Mouse (Mus musculus) embryonic facial prominence, embryonic 15.5 days (tissue): ENCODE data around the gene Lcn5. TPM values are rescaled to one million over a fixed set of nuclear protein-coding genes. Genes with fewer than 3 reads are reported as not detected.

Experiments
- ATAC-seq: fragments of 200-750 bp; cut with Nextera tagmentation; 2 replicates; pipeline ENCODE4 v1.8.0; 2017; ENCODE audit warnings: low read depth, moderate TSS enrichment; ENCODE audit not compliant: insufficient number of reproducible peaks, low FRiP score, low TSS enrichment
- H3K27ac ChIP-seq: fragments of 300-500 bp; sonication (generic); replicated peaks from 2 replicates; pipeline ENCODE4 v1.5.1; 2015; ENCODE audit warnings: mild to moderate bottlenecking, inconsistent platforms
- H3K27me3 ChIP-seq: fragments of 300-500 bp; sonication (generic); 2 replicates; pipeline ENCODE4 v1.6.1; 2015; ENCODE audit warnings: inconsistent platforms
- H3K36me3 ChIP-seq: fragments of 300-500 bp; sonication (generic); 2 replicates; pipeline ENCODE4 v1.6.1; 2015; ENCODE audit warnings: mild to moderate bottlenecking, inconsistent platforms
- H3K4me1 ChIP-seq: fragments of 300-500 bp; sonication (generic); 2 replicates; pipeline ENCODE4 v1.6.1; 2015; ENCODE audit warnings: inconsistent platforms
- H3K4me2 ChIP-seq: fragments of 300-500 bp; sonication (generic); replicated peaks from 2 replicates; pipeline ENCODE4 v1.6.1; 2015; ENCODE audit warnings: mild to moderate bottlenecking, inconsistent platforms
- H3K4me3 ChIP-seq: fragments of 300-500 bp; sonication (generic); replicated peaks from 2 replicates; pipeline ENCODE4 v1.5.1; 2015; ENCODE audit warnings: mild to moderate bottlenecking, inconsistent platforms
- H3K9ac ChIP-seq: fragments of 300-500 bp; sonication (generic); 2 replicates; pipeline ENCODE4 v1.6.1; 2015; ENCODE audit warnings: inconsistent platforms
- H3K9me3 ChIP-seq: fragments of 300-500 bp; sonication (generic); replicated peaks from 2 replicates; pipeline ENCODE4 v1.6.1; 2016; ENCODE audit warnings: inconsistent platforms
- WGBS: fragments of 180-500 bp; shearing (Covaris S2); methylation state at CpG from one replicate; pipeline ENCODE4 v1.1.7; 2015; 5-methylcytosine and 5-hydroxymethylcytosine counted together
- polyA plus RNA-seq: library from polyadenylated mRNA; unstranded; fragments of >200 nt; fragmentation: Nextera tagmentation; extraction: Ambion mirVana; gene quantifications from 2 replicates; pipeline ENCODE4 v1.2.1, GENCODE M21; 2015

Lcn5 gene
- not detected in 2 replicates for polyA plus RNA-seq

GRCm38 (mm10) chr2:25657652-25658051, at the start of gene Lcn5:
TSS of gene Lcn5 (plus strand) at chr2:25657952.
- H3K27me3 ChIP-seq: no peaks in the 10 kb centered on the region
- no peak for ATAC-seq
- no peak within 1 kb of the TSS for H3K4me3 ChIP-seq
- no peak within 1 kb of the TSS for H3K9ac ChIP-seq
- H3K4me1 ChIP-seq: no peaks in the 10 kb centered on the region
- H3K27ac ChIP-seq: no peak within 1 kb of the TSS
- H3K4me2 ChIP-seq: no peak within 1 kb of the TSS
- no peaks in the 10 kb centered on the region for H3K36me3 ChIP-seq
- no peaks in the 10 kb centered on the region for H3K9me3 ChIP-seq

DNA sequence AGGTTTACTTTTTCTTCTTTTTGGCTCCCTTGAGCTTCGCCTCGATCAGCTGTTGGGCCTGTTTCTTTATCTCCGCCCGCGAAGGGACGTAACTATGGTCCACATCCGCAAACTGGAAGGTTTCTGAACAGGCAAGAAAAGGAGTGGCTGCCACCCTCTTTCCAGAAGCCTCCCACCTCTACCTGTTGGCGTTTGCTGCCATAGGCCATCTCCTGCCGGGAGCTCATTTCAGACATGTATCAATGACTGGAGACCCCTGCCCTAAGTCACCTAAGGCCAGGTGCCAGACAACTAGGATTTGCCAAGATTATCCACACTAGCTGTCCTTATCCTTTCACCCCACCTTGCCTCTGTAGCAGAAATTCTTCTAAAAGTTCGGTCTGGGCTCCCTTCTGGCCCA, 49.1 kb upstream of the Lcn5 start:
- ATAC-seq: peak; percentile 11; the same call in 1 of the 2 replicates

DNA sequence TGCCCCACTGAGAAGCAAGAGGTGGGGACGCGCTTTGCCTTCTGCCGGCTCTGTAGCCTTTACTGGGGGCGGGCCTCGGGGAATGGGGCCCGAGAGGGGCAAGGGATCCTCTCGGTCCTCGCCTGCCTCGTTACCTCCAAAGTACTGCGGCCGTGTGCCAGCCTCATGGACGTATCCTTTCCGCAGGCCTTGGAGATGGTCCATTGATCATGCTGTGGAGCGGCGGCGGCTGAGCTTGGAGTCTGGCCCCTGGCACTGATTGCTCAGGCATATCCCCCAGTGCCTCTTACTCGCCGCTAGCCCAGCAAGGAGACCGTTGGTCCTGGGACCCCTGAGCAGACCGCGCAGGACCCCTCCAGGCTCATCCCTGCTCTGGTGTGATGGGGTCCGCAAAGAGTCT, 41.4 kb upstream of the Lcn5 start:
- H3K27me3 ChIP-seq: peaks cover 38% of the 10 kb centered on the region
- no peak overlapping the region for H3K27ac ChIP-seq
- no peaks in the 10 kb centered on the region for H3K36me3 ChIP-seq
- H3K4me1 ChIP-seq: peaks cover 21% of the 10 kb centered on the region
- peak overlapping the region; percentile 11; the same call in 1 of the 2 replicates for H3K4me3 ChIP-seq
- WGBS: 15% methylated on average over 22 of the region's 22 CpGs
- no peaks in the 10 kb centered on the region for H3K9me3 ChIP-seq
- H3K4me2 ChIP-seq: peak overlapping the region; percentile 42
- ATAC-seq: no peak
- H3K9ac ChIP-seq: no peak overlapping the region

More for the DNA sequence above, 49.1 kb upstream of the Lcn5 start:
- H3K27ac ChIP-seq: peak overlapping the region; percentile 97
- H3K4me2 ChIP-seq: peak overlapping the region; percentile 62
- H3K9me3 ChIP-seq: no peaks in the 10 kb centered on the region
- peak overlapping the region; percentile 98; the same call in 1 of the 2 replicates for H3K9ac ChIP-seq
- H3K4me1 ChIP-seq: peaks cover 18% of the 10 kb centered on the region
- 61% methylated on average over 10 of the region's 10 CpGs for WGBS
- peak overlapping the region; percentile 100 for H3K4me3 ChIP-seq
- no peaks in the 10 kb centered on the region for H3K36me3 ChIP-seq
- no peaks in the 10 kb centered on the region for H3K27me3 ChIP-seq

- Histone ChIP-seq H3K9me3 (no peaks in the 10 kb centered on the region), H3K4me3 (no peak within 1 kb of the TSS), H3K36me3 (no peaks in the 10 kb centered on the region), H3K27me3 (peaks cover 38% of the 10 kb centered on the region), H3K4me1 (peaks cover 31% of the 10 kb centered on the region), H3K27ac (no peak within 1 kb of the TSS), H3K9ac (no peak within 1 kb of the TSS), H3K4me2 (peak within 1 kb of the TSS; percentile 42; the same call in 1 of the 2 replicates)
- ATAC-seq: no peak
- WGBS: 73% methylated on average over 3 of the region's 3 CpGs
Observed at GRCm38 (mm10) chr2:25617578-25617977, 40.2 kb upstream of the Lcn5 start, which contains the start of gene Ccdc183. TSS of gene Ccdc183 (minus strand) at chr2:25617678.

GRCm38 (mm10) chr2:25620386-25620785, 37.4 kb upstream of the Lcn5 start:
- Histone ChIP-seq H3K9me3 (no peaks in the 10 kb centered on the region), H3K4me3 (no peak overlapping the region), H3K27ac (0 out of 2 replicates have a peak overlapping the region, but pooled peaks have one; percentile 71), H3K36me3 (no peaks in the 10 kb centered on the region), H3K9ac (no peak overlapping the region), H3K27me3 (peaks cover 27% of the 10 kb centered on the region), H3K4me1 (peaks cover 31% of the 10 kb centered on the region), H3K4me2 (no peak overlapping the region; the same call in 1 of the 2 replicates)
- ATAC-seq: no peak
- 55% methylated on average over 6 of the region's 6 CpGs for WGBS

GRCm38 (mm10) chr2:25620852-25621228, 36.9 kb upstream of the Lcn5 start:
- ATAC-seq: no peak
- no peak overlapping the region for H3K9ac ChIP-seq

GRCm38 (mm10) chr2:25621229-25622200, 36.2 kb upstream of the Lcn5 start, which contains the start of gene Tmem141:
TSS of gene Tmem141 (minus strand) at chr2:25622005.
- peak; percentile 84 for ATAC-seq
- peaks cover 22% of the 10 kb centered on the region for H3K4me1 ChIP-seq
- H3K27me3 ChIP-seq: peaks cover 16% of the 10 kb centered on the region
- peak within 1 kb of the TSS; percentile 71 for H3K27ac ChIP-seq
- peak within 1 kb of the TSS; percentile 53 for H3K4me3 ChIP-seq
- H3K9ac ChIP-seq: peak within 1 kb of the TSS; percentile 35; the same call in 1 of the 2 replicates
- no peaks in the 10 kb centered on the region for H3K36me3 ChIP-seq
- H3K4me2 ChIP-seq: peak within 1 kb of the TSS; percentile 83
- H3K9me3 ChIP-seq: no peaks in the 10 kb centered on the region
- 5% methylated on average over 34 of the region's 34 CpGs for WGBS

More at GRCm38 (mm10) chr2:25620852-25621228, 36.9 kb upstream of the Lcn5 start:
- no peaks in the 10 kb centered on the region for H3K9me3 ChIP-seq
- no peaks in the 10 kb centered on the region for H3K36me3 ChIP-seq
- peak overlapping the region; percentile 83 for H3K4me2 ChIP-seq
- peaks cover 23% of the 10 kb centered on the region for H3K27me3 ChIP-seq
- 70% methylated on average over 4 of the region's 4 CpGs for WGBS
- H3K27ac ChIP-seq: peak overlapping the region; percentile 71; the same call in 1 of the 2 replicates
- H3K4me3 ChIP-seq: peak overlapping the region; percentile 53; the same call in 1 of the 2 replicates
- peaks cover 29% of the 10 kb centered on the region for H3K4me1 ChIP-seq

GRCm38 (mm10) chr2:25625986-25626385, 31.8 kb upstream of the Lcn5 start:
- Histone ChIP-seq H3K36me3 (no peaks in the 10 kb centered on the region), H3K9ac (no peak overlapping the region), H3K27me3 (no peaks in the 10 kb centered on the region), H3K4me3 (no peak overlapping the region), H3K27ac (no peak overlapping the region), H3K4me2 (no peak overlapping the region), H3K9me3 (no peaks in the 10 kb centered on the region), H3K4me1 (peaks cover 14% of the 10 kb centered on the region)
- no peak for ATAC-seq
- 72% methylated on average over 5 of the region's 5 CpGs for WGBS

DNA sequence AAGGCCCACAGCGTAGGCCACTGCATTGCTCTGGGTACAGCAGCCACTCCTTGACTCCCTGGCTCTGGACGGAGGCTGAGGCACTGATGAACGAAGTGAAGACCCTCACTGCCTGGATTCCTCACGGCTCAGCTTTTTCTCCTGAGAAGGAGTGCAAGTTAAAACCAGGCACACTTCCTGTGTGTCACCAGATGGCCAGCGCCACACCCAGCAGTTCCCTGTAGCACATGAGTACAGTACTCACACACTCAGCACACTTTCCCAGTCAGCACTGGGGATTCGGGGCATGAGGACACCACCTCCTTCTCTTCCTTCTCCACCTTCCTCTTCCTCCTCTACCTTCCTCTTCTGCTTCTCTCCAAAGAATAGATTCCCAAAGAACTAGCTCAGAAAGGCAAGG, 29.9 kb upstream of the Lcn5 start, which contains the start of gene Fcna:
TSS of gene Fcna (minus strand) at position 220 of the 400 bp plus-strand sequence.
- Histone ChIP-seq H3K4me3 (no peak within 1 kb of the TSS), H3K9me3 (no peaks in the 10 kb centered on the region), H3K27ac (no peak within 1 kb of the TSS), H3K9ac (no peak within 1 kb of the TSS), H3K27me3 (no peaks in the 10 kb centered on the region), H3K4me2 (no peak within 1 kb of the TSS), H3K36me3 (no peaks in the 10 kb centered on the region), H3K4me1 (no peaks in the 10 kb centered on the region)
- WGBS: 66% methylated on average over 6 of the region's 6 CpGs
- no peak for ATAC-seq

- H3K36me3 ChIP-seq: no peaks in the 10 kb centered on the region
- 37% methylated on average over 4 of the region's 4 CpGs for WGBS
- no peak overlapping the region for H3K4me3 ChIP-seq
- H3K9ac ChIP-seq: no peak overlapping the region
- H3K9me3 ChIP-seq: no peaks in the 10 kb centered on the region
- no peak overlapping the region for H3K4me2 ChIP-seq
- H3K4me1 ChIP-seq: no peaks in the 10 kb centered on the region
- H3K27me3 ChIP-seq: no peaks in the 10 kb centered on the region
- no peak overlapping the region for H3K27ac ChIP-seq
- ATAC-seq: no peak
Observed at GRCm38 (mm10) chr2:25628738-25629137, 29.0 kb upstream of the Lcn5 start.

- H3K27me3 ChIP-seq: no peaks in the 10 kb centered on the region
- no peaks in the 10 kb centered on the region for H3K36me3 ChIP-seq
- H3K27ac ChIP-seq: no peak overlapping the region
- no peak overlapping the region for H3K4me3 ChIP-seq
- no peak overlapping the region for H3K9ac ChIP-seq
- no peaks in the 10 kb centered on the region for H3K4me1 ChIP-seq
- H3K4me2 ChIP-seq: no peak overlapping the region
- 88% methylated on average over 3 of the region's 3 CpGs for WGBS
- no peaks in the 10 kb centered on the region for H3K9me3 ChIP-seq
- no peak for ATAC-seq
Observed at GRCm38 (mm10) chr2:25633616-25634015, 24.1 kb upstream of the Lcn5 start.
